Mouse (Mus musculus) heart, embryonic 11.5 days (tissue): ENCODE measurements around the gene Ubqln4. TPM values are rescaled to one million over a fixed set of nuclear protein-coding genes. Genes with fewer than 3 reads are reported as not detected.

Experiments used
- ATAC-seq: fragments of 200-750 bp; cut with Nextera tagmentation; replicated peaks from 2 replicates; pipeline ENCODE4 v1.8.0; 2017; ENCODE audit warnings: moderate library complexity; ENCODE audit not compliant: insufficient number of reproducible peaks, low FRiP score, low TSS enrichment
- H3K27ac ChIP-seq: fragments of 300-500 bp; sonication (generic); 2 replicates; pipeline ENCODE4 v1.5.1; 2014; ENCODE audit warnings: mild to moderate bottlenecking, low read depth, low read length
- H3K27me3 ChIP-seq: fragments of 300-500 bp; sonication (generic); 2 replicates; pipeline ENCODE4 v1.6.1; 2014; ENCODE audit warnings: mild to moderate bottlenecking, low read length, mixed read lengths; ENCODE audit not compliant: control insufficient read depth, insufficient read depth
- H3K36me3 ChIP-seq: fragments of 300-500 bp; sonication (generic); 2 replicates; pipeline ENCODE4 v1.6.1; 2014; ENCODE audit warnings: mild to moderate bottlenecking, low read length, moderate library complexity, mixed read lengths; ENCODE audit not compliant: control insufficient read depth, insufficient read depth
- H3K4me1 ChIP-seq: fragments of 300-500 bp; sonication (generic); 2 replicates; pipeline ENCODE4 v1.6.1; 2014; ENCODE audit warnings: low read length; ENCODE audit not compliant: control insufficient read depth, insufficient read depth
- H3K4me2 ChIP-seq: fragments of 300-500 bp; sonication (generic); 2 replicates; pipeline ENCODE4 v1.6.1; 2014; ENCODE audit warnings: mild to moderate bottlenecking, moderate library complexity
- H3K4me3 ChIP-seq: fragments of 300-500 bp; sonication (generic); 2 replicates; pipeline ENCODE4 v1.5.1; 2014; ENCODE audit warnings: low read depth, low read length
- H3K9ac ChIP-seq: fragments of 300-500 bp; sonication (generic); 2 replicates; pipeline ENCODE4 v1.6.1; 2014; ENCODE audit warnings: mild to moderate bottlenecking, low read depth, low read length, moderate library complexity
- H3K9me3 ChIP-seq: fragments of 300-500 bp; sonication (generic); replicated peaks from 2 replicates; pipeline ENCODE4 v1.6.1; 2016; ENCODE audit warnings: low read length; ENCODE audit not compliant: control insufficient read depth
- WGBS: fragments of 180-500 bp; shearing (Covaris S2); extraction: QIAGEN DNeasy Blood & Tissue Kit; methylation state at CpG from one replicate; pipeline ENCODE4 v1.1.7; 2014; ENCODE audit not compliant: insufficient replicate concordance; 5-methylcytosine and 5-hydroxymethylcytosine counted together
- polyA plus RNA-seq: library from polyadenylated mRNA; unstranded; fragments of >200 nt; fragmentation: Nextera tagmentation; extraction: Ambion mirVana; gene quantifications from 2 replicates; pipeline ENCODE4 v1.2.1, GENCODE M21; 2014

Ubqln4 gene
- polyA plus RNA-seq, 1 experiment from 2014 or later, result 48.8 TPM

DNA sequence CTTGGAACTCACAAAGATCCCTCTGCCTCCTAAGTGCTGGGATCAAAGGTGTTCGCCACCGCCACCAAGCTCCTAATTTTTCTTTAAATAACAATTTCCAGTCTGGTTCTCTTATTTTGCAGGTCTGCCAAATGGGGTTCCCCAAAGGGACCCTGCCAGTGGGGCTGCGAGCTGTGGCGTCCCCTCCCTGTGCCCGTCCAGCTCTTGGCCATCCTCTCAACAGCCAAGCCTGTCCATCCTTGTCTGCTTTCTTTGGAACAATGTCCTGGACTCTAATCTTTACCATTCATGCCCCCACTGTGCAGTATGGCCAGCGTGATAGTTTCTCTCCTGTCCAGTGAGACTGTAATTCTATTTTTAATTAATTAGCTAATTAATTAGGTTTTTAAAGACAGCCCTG, 32.4 kb upstream of the Ubqln4 start:
- ATAC-seq, result no peak
- Histone ChIP-seq H3K9ac (no peak overlapping the region), H3K4me3 (no peak overlapping the region), H3K4me1 (peaks cover 4% of the 10 kb centered on the region; the same call in 1 of the 2 replicates), H3K27me3 (no peaks in the 10 kb centered on the region), H3K4me2 (no peak overlapping the region), H3K27ac (no peak overlapping the region), H3K9me3 (no peaks in the 10 kb centered on the region), H3K36me3 (peaks cover 7% of the 10 kb centered on the region)
- WGBS, result 94% methylated on average over 6 of the region's 6 CpGs

DNA sequence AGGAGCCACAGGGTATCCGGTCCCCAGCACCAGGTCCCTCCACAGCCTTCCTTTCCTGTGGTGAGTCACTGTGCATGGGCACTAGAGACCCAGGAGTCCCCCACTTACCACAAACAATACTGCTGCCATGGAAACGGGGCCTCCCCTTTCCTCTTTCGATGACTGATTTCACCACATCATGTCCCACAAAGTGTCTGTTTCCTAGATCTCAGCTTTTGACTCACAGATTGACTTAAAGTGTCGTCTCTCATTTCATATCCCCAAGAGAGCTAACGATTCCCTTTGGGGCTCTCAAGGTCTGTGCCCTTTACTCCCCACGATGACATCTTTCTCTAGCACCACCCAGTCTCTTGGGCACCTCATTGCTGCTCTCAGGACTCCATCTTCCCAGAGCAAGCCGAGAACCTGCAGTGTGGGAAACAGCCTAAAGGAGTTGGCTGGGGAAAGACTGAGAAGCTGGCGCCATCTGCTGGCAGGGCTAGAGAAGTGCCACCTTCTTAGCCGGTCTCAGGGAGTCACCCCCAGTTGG, 31.7 kb upstream of the Ubqln4 start:
- WGBS, result 28% methylated on average over 9 of the region's 9 CpGs

DNA sequence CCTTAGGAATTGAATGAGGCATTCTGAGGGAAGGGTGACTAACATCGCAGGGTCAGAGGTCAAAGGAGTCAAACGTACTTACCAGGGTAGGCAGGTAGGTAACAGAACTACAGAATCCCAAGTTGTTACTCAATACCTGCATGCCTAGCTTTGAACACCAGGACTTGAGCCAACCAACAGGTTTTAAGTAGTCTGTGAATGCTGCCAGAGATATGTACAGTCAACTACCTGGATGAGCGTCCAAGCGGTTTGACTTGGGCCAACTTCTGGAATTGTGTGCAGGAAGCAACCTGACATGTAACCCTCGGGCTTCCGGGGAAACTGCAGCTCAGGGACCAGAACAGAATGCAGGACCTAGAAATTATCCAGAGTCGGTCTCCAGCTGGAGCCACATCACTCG, 30.5 kb upstream of the Ubqln4 start:
- no peak for ATAC-seq
- 84% methylated on average over 8 of the region's 8 CpGs for WGBS
- H3K4me2 ChIP-seq, result no peak overlapping the region
- peaks cover 7% of the 10 kb centered on the region for H3K36me3 ChIP-seq
- H3K27me3 ChIP-seq, result no peaks in the 10 kb centered on the region
- H3K4me1 ChIP-seq, result peaks cover 16% of the 10 kb centered on the region
- no peak overlapping the region for H3K4me3 ChIP-seq
- no peak overlapping the region for H3K9ac ChIP-seq
- H3K27ac ChIP-seq, result no peak overlapping the region
- no peaks in the 10 kb centered on the region for H3K9me3 ChIP-seq

More for the DNA sequence above, 31.7 kb upstream of the Ubqln4 start:
- H3K36me3 ChIP-seq, result peaks cover 7% of the 10 kb centered on the region
- no peaks in the 10 kb centered on the region for H3K9me3 ChIP-seq
- H3K4me1 ChIP-seq, result peaks cover 6% of the 10 kb centered on the region; the same call in 1 of the 2 replicates
- no peaks in the 10 kb centered on the region for H3K27me3 ChIP-seq
- H3K27ac ChIP-seq, result no peak overlapping the region
- H3K4me2 ChIP-seq, result no peak overlapping the region
- ATAC-seq, result peak; percentile 23; the same call in 1 of the 2 replicates
- H3K9ac ChIP-seq, result no peak overlapping the region
- no peak overlapping the region for H3K4me3 ChIP-seq

DNA sequence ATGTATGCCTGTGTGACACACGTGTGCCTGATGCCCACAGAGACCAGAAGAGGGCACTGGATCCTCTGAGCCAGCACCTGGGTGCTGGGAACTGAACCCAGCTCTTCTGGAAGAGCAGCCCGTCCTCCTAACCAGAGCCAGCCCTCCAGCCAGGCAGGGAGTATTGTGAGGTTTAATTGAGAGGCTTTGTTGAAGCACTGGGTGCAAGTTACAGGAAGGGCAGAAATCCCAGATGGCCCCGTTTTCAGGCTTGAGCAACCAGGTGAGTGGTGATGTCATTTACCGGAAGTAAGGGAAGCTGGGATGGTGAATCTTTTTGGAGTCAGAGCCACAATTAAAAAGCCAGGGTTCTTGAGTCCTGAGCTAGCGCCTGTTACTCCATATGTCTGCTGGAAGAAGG, 28.5 kb upstream of the Ubqln4 start:
- no peak for ATAC-seq
- Histone ChIP-seq H3K9me3 (no peaks in the 10 kb centered on the region), H3K4me1 (peaks cover 32% of the 10 kb centered on the region), H3K4me3 (no peak overlapping the region), H3K9ac (no peak overlapping the region), H3K4me2 (no peak overlapping the region), H3K27ac (no peak overlapping the region), H3K36me3 (peaks cover 7% of the 10 kb centered on the region), H3K27me3 (no peaks in the 10 kb centered on the region)
- WGBS, result 84% methylated on average over 5 of the region's 5 CpGs

DNA sequence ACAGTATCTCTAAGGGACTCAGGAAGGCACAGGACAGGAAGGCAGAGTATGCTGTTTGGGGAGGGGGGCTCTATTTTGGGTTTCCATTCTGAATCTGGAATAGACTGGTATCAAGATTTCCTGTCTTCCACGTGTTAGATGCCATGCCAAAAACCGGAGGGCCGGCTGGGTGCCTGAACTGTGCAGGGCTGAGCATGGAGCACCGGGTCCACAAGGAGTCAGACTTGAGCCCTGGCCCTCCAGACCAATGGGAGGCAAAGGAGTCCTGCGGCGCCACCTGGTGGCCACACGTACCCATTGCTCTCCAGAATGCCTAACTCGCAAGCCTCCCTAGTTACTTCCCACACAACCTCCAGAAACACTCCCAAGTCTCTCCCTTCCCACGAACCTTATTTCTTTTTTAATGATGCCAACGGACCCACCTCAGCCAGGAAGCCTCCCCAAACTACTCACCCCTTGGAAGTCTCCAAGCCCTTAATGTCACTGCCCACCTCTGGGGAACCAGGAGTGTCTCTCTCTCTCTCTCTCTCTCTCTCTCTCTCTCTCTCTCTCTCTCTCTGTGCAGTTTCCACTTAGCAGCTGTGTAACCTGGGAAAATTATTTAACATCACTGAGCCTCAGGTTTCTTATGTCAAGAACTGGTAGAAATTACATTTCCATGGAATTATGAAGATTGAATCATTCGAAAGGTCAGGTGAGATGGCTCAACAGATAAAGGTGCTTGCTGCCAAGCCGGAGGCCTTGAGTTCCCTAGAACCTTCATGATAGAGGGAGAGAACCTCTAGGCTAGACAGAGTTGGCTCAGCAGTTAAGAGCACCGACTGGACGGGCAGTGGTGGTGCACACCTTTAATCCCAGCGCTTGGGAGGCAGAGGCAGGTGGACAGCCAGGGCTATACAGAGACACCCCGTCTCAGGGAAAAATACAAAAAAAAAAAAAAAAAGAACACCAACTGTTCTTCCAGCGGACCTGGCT, 27.1 kb upstream of the Ubqln4 start:
- H3K27me3 ChIP-seq, result no peaks in the 10 kb centered on the region
- peaks cover 7% of the 10 kb centered on the region for H3K36me3 ChIP-seq
- H3K4me2 ChIP-seq, result peak overlapping the region; percentile 19; the same call in 1 of the 2 replicates
- no peak overlapping the region for H3K9ac ChIP-seq
- H3K4me1 ChIP-seq, result peaks cover 39% of the 10 kb centered on the region
- H3K4me3 ChIP-seq, result no peak overlapping the region
- ATAC-seq, result no peak; the same call in 1 of the 2 replicates
- H3K27ac ChIP-seq, result no peak overlapping the region
- H3K9me3 ChIP-seq, result no peaks in the 10 kb centered on the region
- 35% methylated on average over 17 of the region's 17 CpGs for WGBS

DNA sequence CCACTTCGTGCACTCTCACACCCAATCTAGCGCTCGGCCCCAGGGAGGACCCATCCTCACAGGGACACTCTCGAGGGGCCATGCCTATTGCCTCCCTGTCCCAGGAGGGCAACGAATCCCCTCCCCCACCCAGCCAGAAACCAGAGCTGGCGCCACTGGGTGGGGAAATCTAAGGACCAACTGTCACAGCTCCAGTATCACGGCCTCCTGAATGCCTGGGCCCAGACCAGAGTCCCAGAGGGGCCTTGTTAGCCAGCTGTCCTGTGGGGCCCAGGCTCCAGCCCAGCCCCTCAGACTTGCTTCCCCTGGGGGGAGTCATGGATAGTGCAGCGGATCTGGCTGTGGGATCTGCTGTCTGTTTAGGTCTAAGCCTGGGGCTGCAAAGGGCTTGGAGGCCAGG, 26.0 kb upstream of the Ubqln4 start:
- 23% methylated on average over 8 of the region's 8 CpGs for WGBS
- peaks cover 39% of the 10 kb centered on the region for H3K4me1 ChIP-seq
- H3K27ac ChIP-seq, result peak overlapping the region; percentile 12; the same call in 1 of the 2 replicates

DNA sequence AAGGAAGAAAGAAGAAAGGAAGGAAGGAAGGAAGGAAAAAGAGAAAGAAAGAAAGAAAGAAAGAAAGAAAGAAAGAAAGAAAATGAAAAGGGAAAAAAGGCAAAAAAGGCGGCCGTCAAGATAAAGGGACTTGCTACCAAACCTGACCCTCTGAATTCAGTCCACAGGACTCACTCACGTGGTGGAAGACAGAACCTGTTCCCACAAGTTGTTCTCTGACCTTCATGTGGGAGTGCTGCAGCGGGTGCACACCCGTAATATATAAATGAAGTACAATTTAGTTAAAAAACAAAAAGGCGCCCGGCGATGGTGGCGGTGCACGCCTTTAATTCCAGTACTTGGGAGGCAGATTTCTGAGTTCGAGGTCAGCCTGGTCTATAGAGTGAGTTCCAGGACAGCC, 24.9 kb upstream of the Ubqln4 start:
- ATAC-seq, result no peak
- H3K36me3 ChIP-seq, result peaks cover 5% of the 10 kb centered on the region; the same call in 1 of the 2 replicates
- H3K9ac ChIP-seq, result no peak overlapping the region
- H3K4me3 ChIP-seq, result no peak overlapping the region
- H3K9me3 ChIP-seq, result no peaks in the 10 kb centered on the region
- no peaks in the 10 kb centered on the region for H3K27me3 ChIP-seq
- no peak overlapping the region; the same call in 1 of the 2 replicates for H3K4me2 ChIP-seq
- WGBS, result 84% methylated on average over 11 of the region's 11 CpGs
- peaks cover 43% of the 10 kb centered on the region for H3K4me1 ChIP-seq
- H3K27ac ChIP-seq, result 0 out of 2 replicates have a peak overlapping the region, but pooled peaks have one; percentile 32

More for the DNA sequence above, 26.0 kb upstream of the Ubqln4 start:
- H3K4me2 ChIP-seq, result peak overlapping the region; percentile 46
- H3K9me3 ChIP-seq, result no peaks in the 10 kb centered on the region
- ATAC-seq, result no peak
- peaks cover 7% of the 10 kb centered on the region for H3K36me3 ChIP-seq
- H3K9ac ChIP-seq, result peak overlapping the region; percentile 53
- no peaks in the 10 kb centered on the region for H3K27me3 ChIP-seq
- H3K4me3 ChIP-seq, result no peak overlapping the region

DNA sequence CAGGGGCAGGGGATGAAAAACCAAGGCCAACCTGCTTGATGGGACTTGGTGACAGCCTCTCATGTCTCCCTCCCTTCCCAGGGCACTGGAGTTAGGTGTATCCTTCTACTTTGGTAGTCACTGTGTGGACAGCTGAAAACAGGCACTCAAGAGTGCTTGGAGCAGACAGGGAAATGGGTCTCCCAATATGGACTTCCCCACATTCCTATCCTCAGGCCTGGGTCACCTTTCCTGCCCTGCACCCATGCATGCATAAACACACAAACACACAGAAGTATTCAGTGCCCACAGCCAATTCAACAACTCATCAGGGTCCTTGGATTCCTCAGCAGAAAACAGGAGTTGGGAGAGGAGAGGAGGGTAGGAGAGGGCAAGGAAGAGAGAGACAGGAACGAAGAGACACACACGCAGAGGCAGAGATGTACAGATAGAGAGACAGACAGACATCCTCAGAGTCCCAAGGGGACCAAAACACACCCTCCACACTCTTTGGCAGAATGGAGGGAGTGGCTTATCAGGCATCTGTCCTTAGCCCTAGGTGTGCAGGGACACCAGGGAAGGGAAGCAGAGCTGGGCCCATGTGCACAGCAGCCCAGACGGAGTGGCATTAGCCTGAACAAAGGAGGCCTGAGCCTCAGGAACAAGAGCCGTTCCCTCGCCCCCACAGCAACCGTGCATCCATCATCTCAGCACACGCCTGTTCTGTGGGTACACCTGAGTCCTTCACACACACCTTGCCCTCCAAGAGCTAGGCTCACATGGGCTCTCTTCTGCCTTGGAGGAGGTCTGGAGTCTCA, 24.2 kb upstream of the Ubqln4 start:
- Histone ChIP-seq H3K36me3 (0 out of 2 replicates have a peak, but pooled peaks cover 5% of the 10 kb centered on the region), H3K9ac (peak overlapping the region; percentile 39; the same call in 1 of the 2 replicates), H3K4me2 (peak overlapping the region; percentile 85), H3K27me3 (no peaks in the 10 kb centered on the region), H3K27ac (peak overlapping the region; percentile 54; the same call in 1 of the 2 replicates), H3K9me3 (no peaks in the 10 kb centered on the region), H3K4me3 (peak overlapping the region; percentile 70), H3K4me1 (peaks cover 51% of the 10 kb centered on the region)
- 25% methylated on average over 7 of the region's 7 CpGs for WGBS
- ATAC-seq, result no peak
